Comparison of ENCODE assay signal across 10 mouse cellular contexts in genomic region chr1:57387876-57388275, GRCm38 (mm10). TPM values are rescaled to one million over a fixed set of nuclear protein-coding genes. Genes with fewer than 3 reads are reported as not detected.
DNase-seq lines count a peak whose midpoint lies in the region; ATAC-seq and TF ChIP-seq lines count a peak whose summit lies in the region.
"Had no signal": no experiment of that assay in that cellular context is flagged by ENCODE, and none has a peak within 500 bp of the region (broad histone marks: within the 10 kb centered on the region; RNA-seq: fewer than 3 reads in every experiment).

No protein-coding gene starts in this region.

- intact Hi-C loops in left cerebral cortex, postnatal 25 days (cut with DNase I) = no loop called here

- no peaks in the 10 kb centered on the region for H3K4me1 ChIP-seq in neural tube, embryonic 12.5 days
- peaks cover 3% of the 10 kb centered on the region; the same call in 1 of the 2 replicates for H3K4me1 ChIP-seq in hindbrain, embryonic 13.5 days (replicated peaks)
- H3K4me1 ChIP-seq in intestine, postnatal 0 days (replicated peaks; ENCODE audit: control insufficient read depth, insufficient read depth, low read length) = no peaks in the 10 kb centered on the region
- H3K4me1 ChIP-seq: heart, embryonic 15.5 days; limb, embryonic 12.5 days had no signal

- no peak overlapping the region for H3K9ac ChIP-seq in neural tube, embryonic 12.5 days
- H3K9ac ChIP-seq in hindbrain, embryonic 13.5 days = no peak overlapping the region
- H3K9ac ChIP-seq in intestine, postnatal 0 days (ENCODE audit: low read depth, low read length) = no peak overlapping the region
- H3K9ac ChIP-seq: heart, embryonic 15.5 days; limb, embryonic 12.5 days had no signal

- no peak overlapping the region for H3K4me3 ChIP-seq in neural tube, embryonic 12.5 days
- no peak overlapping the region for H3K4me3 ChIP-seq in hindbrain, embryonic 13.5 days
- H3K4me3 ChIP-seq in intestine, postnatal 0 days (ENCODE audit: low read depth, low read length) = no peak overlapping the region
- H3K4me3 ChIP-seq: heart, embryonic 15.5 days; limb, embryonic 12.5 days had no signal

- no peaks in the 10 kb centered on the region for H3K9me3 ChIP-seq in neural tube, embryonic 12.5 days
- H3K9me3 ChIP-seq in hindbrain, embryonic 13.5 days = no peaks in the 10 kb centered on the region
- no peaks in the 10 kb centered on the region for H3K9me3 ChIP-seq in intestine, postnatal 0 days (ENCODE audit: control insufficient read depth)
- H3K9me3 ChIP-seq: heart, embryonic 15.5 days; limb, embryonic 12.5 days had no signal

- 61% methylated on average over 2 of the region's 2 CpGs for WGBS in neural tube, embryonic 12.5 days
- 43% methylated on average over 2 of the region's 2 CpGs for WGBS in hindbrain, embryonic 13.5 days
- 79% methylated on average over 2 of the region's 2 CpGs for WGBS in intestine, postnatal 0 days

- DNase-seq in neural tube, embryonic 10.5 days (ENCODE audit: extremely low spot score, low spot score) = no peak
- DNase-seq in left cerebral cortex, postnatal 25 days (ENCODE audit: low spot score in 2 of 2) = peak; percentile 41 to 74
- DNase-seq in telencephalon, adult 2 months (ENCODE audit: low read depth, low spot score) = peak; percentile 77
- DNase-seq in kidney, adult 11 months = no peak
- no peak for DNase-seq in urinary bladder, adult 18-20 months (ENCODE audit: low spot score in 2 of 2)

- H3K36me3 ChIP-seq in neural tube, embryonic 12.5 days = peaks cover 5% of the 10 kb centered on the region
- H3K36me3 ChIP-seq in hindbrain, embryonic 13.5 days = peaks cover 13% of the 10 kb centered on the region
- peaks cover 20% of the 10 kb centered on the region for H3K36me3 ChIP-seq in intestine, postnatal 0 days (ENCODE audit: control insufficient read depth, insufficient read depth)

- H3K27ac ChIP-seq in neural tube, embryonic 12.5 days = no peak overlapping the region
- 0 out of 2 replicates have a peak overlapping the region, but pooled peaks have one; percentile 50 for H3K27ac ChIP-seq in hindbrain, embryonic 13.5 days
- no peak overlapping the region for H3K27ac ChIP-seq in intestine, postnatal 0 days (ENCODE audit: low read depth, low read length)
- H3K27ac ChIP-seq: heart, embryonic 15.5 days; limb, embryonic 12.5 days had no signal

- peak; percentile 94 for ATAC-seq in neural tube, embryonic 12.5 days (ENCODE audit: low FRiP score, low read depth)
- ATAC-seq in hindbrain, embryonic 13.5 days (ENCODE audit: low FRiP score) = peak; percentile 96
- ATAC-seq in intestine, postnatal 0 days = no peak

- no peak for TF ChIP-seq CTCF in intestine, postnatal 0 days (IDR thresholded peaks at IDR 0.05; ENCODE audit: low read depth)

- no peaks in the 10 kb centered on the region for H3K27me3 ChIP-seq in neural tube, embryonic 12.5 days (replicated peaks)
- no peaks in the 10 kb centered on the region for H3K27me3 ChIP-seq in hindbrain, embryonic 13.5 days
- no peaks in the 10 kb centered on the region for H3K27me3 ChIP-seq in intestine, postnatal 0 days (replicated peaks; ENCODE audit: control insufficient read depth, insufficient read depth, low read length)
- H3K27me3 ChIP-seq: heart, embryonic 15.5 days; limb, embryonic 12.5 days had no signal

- no peak overlapping the region for H3K4me2 ChIP-seq in neural tube, embryonic 12.5 days (replicated peaks)
- H3K4me2 ChIP-seq in hindbrain, embryonic 13.5 days = no peak overlapping the region
- no peak overlapping the region for H3K4me2 ChIP-seq in intestine, postnatal 0 days (replicated peaks; ENCODE audit: low read depth)
- H3K4me2 ChIP-seq: heart, embryonic 15.5 days; limb, embryonic 12.5 days had no signal

RNA-seq across cellular contexts. Expression of gene 1700066M21Rik, which starts 10.5 kb away (rescaled TPM):
- polyA plus RNA-seq in neural tube, embryonic 12.5 days (2016; fragmentation: Nextera tagmentation; extraction: Ambion mirVana) = 12.3 and 13.9 TPM in 2 replicates
- 14.7 and 17.6 TPM in 2 replicates for polyA plus RNA-seq in hindbrain, embryonic 13.5 days (2015; fragmentation: Nextera tagmentation; extraction: Ambion mirVana)
- total RNA-seq in left cerebral cortex, postnatal 25 days (2021) = 10 to 100 TPM; 21.6 to 24.6 TPM
- 4.3 and 4.8 TPM in 2 replicates for polyA plus RNA-seq in intestine, postnatal 0 days (2015; fragmentation: Nextera tagmentation; extraction: Ambion mirVana)

RNA-seq across cellular contexts. Expression of gene Maip1, which starts 18.3 kb away (rescaled TPM):
- 17.9 and 18.2 TPM in 2 replicates for polyA plus RNA-seq in neural tube, embryonic 12.5 days (2016; fragmentation: Nextera tagmentation; extraction: Ambion mirVana)
- polyA plus RNA-seq in hindbrain, embryonic 13.5 days (2015; fragmentation: Nextera tagmentation; extraction: Ambion mirVana) = 16.9 and 18.0 TPM in 2 replicates
- total RNA-seq in left cerebral cortex, postnatal 25 days (2021) = 10 to 100 TPM; 10.7 to 11.5 TPM
- polyA plus RNA-seq in intestine, postnatal 0 days (2015; fragmentation: Nextera tagmentation; extraction: Ambion mirVana) = 13.7 and 14.7 TPM in 2 replicates

RNA-seq across cellular contexts. Expression of gene Tyw5, which starts 19.0 kb away (rescaled TPM):
- polyA plus RNA-seq in neural tube, embryonic 12.5 days (2016; fragmentation: Nextera tagmentation; extraction: Ambion mirVana) = 23.1 and 26.3 TPM in 2 replicates
- polyA plus RNA-seq in hindbrain, embryonic 13.5 days (2015; fragmentation: Nextera tagmentation; extraction: Ambion mirVana) = 21.2 and 24.8 TPM in 2 replicates
- 10 to 100 TPM; 21.4 to 26.9 TPM for total RNA-seq in left cerebral cortex, postnatal 25 days (2021)
- 14.0 and 15.4 TPM in 2 replicates for polyA plus RNA-seq in intestine, postnatal 0 days (2015; fragmentation: Nextera tagmentation; extraction: Ambion mirVana)

Comparison
In these comparisons a context has a peak if more than half of its experiments do, and no peak if none do; other contexts are left out.
1. DNase-seq: peak in left cerebral cortex, postnatal 25 days (2 of 2) and telencephalon, adult 2 months (single experiment); none in neural tube, embryonic 10.5 days (single experiment), kidney, adult 11 months (single experiment) and urinary bladder, adult 18-20 months (0 of 2).